Comparison of ENCODE assay signal across 31 mouse cellular contexts in the genomic region with DNA sequence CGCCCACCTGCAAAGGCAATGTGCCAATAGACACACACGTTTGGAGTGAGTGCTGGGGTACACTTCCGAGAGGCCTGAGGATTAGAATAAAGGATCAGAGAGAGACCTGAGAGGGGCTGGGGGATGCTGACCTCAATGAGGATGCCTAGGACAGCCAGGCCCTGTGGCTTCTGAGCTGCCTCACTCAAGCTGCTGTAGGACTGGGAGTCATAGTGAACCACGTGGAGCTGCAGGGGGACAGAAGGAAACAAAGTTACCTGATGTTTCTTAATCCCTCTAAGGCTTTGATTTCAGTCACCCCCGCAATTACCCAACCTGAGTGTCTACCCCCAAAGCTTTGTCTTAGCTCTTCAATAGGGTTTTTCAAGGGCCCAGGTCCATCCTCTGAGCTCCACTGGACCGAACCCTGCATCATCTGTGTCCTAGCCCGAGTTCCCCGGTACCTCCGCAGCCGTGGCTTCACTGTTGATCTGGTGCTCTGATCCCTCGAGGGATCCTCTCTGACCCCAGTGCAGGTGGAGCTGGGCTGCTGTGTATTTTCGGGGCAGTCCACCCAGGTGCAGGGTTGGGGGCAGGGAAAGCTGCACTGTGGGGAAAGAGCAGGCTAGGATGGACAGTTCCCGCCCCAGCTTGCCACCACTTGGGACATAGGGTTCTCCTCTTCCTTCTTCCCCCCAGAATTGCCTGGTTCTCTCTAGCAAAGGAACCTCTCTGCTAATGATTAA. TPM values are rescaled to one million over a fixed set of nuclear protein-coding genes. Genes with fewer than 3 reads are reported as not detected.
DNase-seq lines count a peak whose midpoint lies in the region; ATAC-seq and TF ChIP-seq lines count a peak whose summit lies in the region.
"Had no signal": no experiment of that assay in that cellular context is flagged by ENCODE, and none has a peak within 500 bp of the region (broad histone marks: within the 10 kb centered on the region; RNA-seq: fewer than 3 reads in every experiment).

No protein-coding gene starts in this region.

- H3K9me3 ChIP-seq in kidney, embryonic 15.5 days (replicated peaks) = no peaks in the 10 kb centered on the region
- no peaks in the 10 kb centered on the region for H3K9me3 ChIP-seq in midbrain, embryonic 10.5 days (replicated peaks)
- no peaks in the 10 kb centered on the region for H3K9me3 ChIP-seq in midbrain, embryonic 16.5 days (replicated peaks; ENCODE audit: control insufficient read depth, low read length, poor library complexity, severe bottlenecking)
- H3K9me3 ChIP-seq: embryonic facial prominence, embryonic 12.5 days; neural tube, embryonic 13.5 days had no signal

- no peak overlapping the region for H3K9ac ChIP-seq in kidney, embryonic 15.5 days
- no peak overlapping the region for H3K9ac ChIP-seq in midbrain, embryonic 16.5 days (ENCODE audit: low read depth, low read length)
- H3K9ac ChIP-seq: embryonic facial prominence, embryonic 12.5 days; liver, embryonic 14.5 days; neural tube, embryonic 13.5 days had no signal

- no peak for DNase-seq in gastrocnemius, adult 2 months
- no peak for DNase-seq in gastrocnemius, postnatal 36 days
- DNase-seq in kidney, postnatal 10 days = no peak
- DNase-seq in midbrain, embryonic 10.5 days (ENCODE audit: low spot score) = no peak
- DNase-seq: adrenal gland, postnatal 14 days; cerebellum, adult 11 months; cerebellum, adult 9-10 months; cerebellum, postnatal 36 days; gastrocnemius, postnatal 10 days; heart, postnatal 10 days; kidney, adult 18-20 months; kidney, postnatal 14 days; left cerebral cortex, postnatal 4 days; lung, adult 2 months; lung, postnatal 10 days; right cerebral cortex, postnatal 4 days; thymus, postnatal 4 days had no signal

- H3K79me2 ChIP-seq in myocyte (ENCODE audit: control insufficient read depth, insufficient read depth) = peaks cover 3% of the 10 kb centered on the region

- TF ChIP-seq CTCF in gastrocnemius, adult 2 months (IDR thresholded peaks at IDR 0.05) = no peak

- no peak overlapping the region for H3K4me3 ChIP-seq in gastrocnemius, adult 2 months
- no peak overlapping the region for H3K4me3 ChIP-seq in kidney, embryonic 15.5 days (replicated peaks)
- H3K4me3 ChIP-seq in midbrain, embryonic 10.5 days = no peak overlapping the region
- no peak overlapping the region for H3K4me3 ChIP-seq in midbrain, embryonic 16.5 days (ENCODE audit: low read depth, low read length)
- H3K4me3 ChIP-seq in myocyte = no peak overlapping the region
- H3K4me3 ChIP-seq: embryonic facial prominence, embryonic 12.5 days; layer of hippocampus, adult 2 months; neural tube, embryonic 13.5 days had no signal

- H3K4me1 ChIP-seq in kidney, embryonic 15.5 days = peaks cover 58% of the 10 kb centered on the region
- peaks cover 50% of the 10 kb centered on the region for H3K4me1 ChIP-seq in midbrain, embryonic 10.5 days
- H3K4me1 ChIP-seq in midbrain, embryonic 16.5 days (ENCODE audit: control insufficient read depth, insufficient read depth, low read length) = peaks cover 12% of the 10 kb centered on the region

- ATAC-seq in kidney, embryonic 15.5 days (replicated peaks; ENCODE audit: low FRiP score) = no peak
- ATAC-seq in midbrain, embryonic 16.5 days = no peak
- ATAC-seq: forebrain, embryonic 16.5 days; hindbrain, embryonic 16.5 days had no signal

- no peak for TF ChIP-seq POLR2A in myocyte (IDR thresholded peaks at IDR 0.05; ENCODE audit: insufficient read length, low read depth)

- peaks cover 18% of the 10 kb centered on the region for H3K36me3 ChIP-seq in kidney, embryonic 15.5 days
- H3K36me3 ChIP-seq in midbrain, embryonic 10.5 days = peaks cover 54% of the 10 kb centered on the region
- H3K36me3 ChIP-seq in midbrain, embryonic 16.5 days (ENCODE audit: control insufficient read depth, insufficient read depth, low read length) = no peaks in the 10 kb centered on the region; the same call in 1 of the 2 replicates
- no peaks in the 10 kb centered on the region for H3K36me3 ChIP-seq in myocyte (ENCODE audit: control insufficient read depth, insufficient read depth)

- H3K27me3 ChIP-seq in kidney, embryonic 15.5 days = peaks cover 8% of the 10 kb centered on the region; the same call in 1 of the 2 replicates
- no peaks in the 10 kb centered on the region for H3K27me3 ChIP-seq in midbrain, embryonic 10.5 days (ENCODE audit: low read depth, poor library complexity, severe bottlenecking)
- H3K27me3 ChIP-seq in midbrain, embryonic 16.5 days (ENCODE audit: control insufficient read depth, insufficient read depth, low read depth, low read length) = no peaks in the 10 kb centered on the region
- peaks cover 13% of the 10 kb centered on the region for H3K27me3 ChIP-seq in myocyte (ENCODE audit: control insufficient read depth, insufficient read depth, insufficient read length)
- H3K27me3 ChIP-seq: embryonic facial prominence, embryonic 12.5 days had no signal

- no peak overlapping the region for H3K4me2 ChIP-seq in kidney, embryonic 15.5 days
- no peak overlapping the region for H3K4me2 ChIP-seq in midbrain, embryonic 16.5 days (ENCODE audit: low read length)
- no peak overlapping the region for H3K4me2 ChIP-seq in myocyte (ENCODE audit: low read depth)
- H3K4me2 ChIP-seq: embryonic facial prominence, embryonic 12.5 days; heart, embryonic 11.5 days; neural tube, embryonic 13.5 days had no signal

- WGBS in kidney, embryonic 15.5 days = 74% methylated on average over 13 of the region's 13 CpGs
- 81% methylated on average over 13 of the region's 13 CpGs for WGBS in midbrain, embryonic 10.5 days
- 75% methylated on average over 13 of the region's 13 CpGs for WGBS in midbrain, embryonic 16.5 days

- H3K27ac ChIP-seq in gastrocnemius, adult 2 months = peak overlapping the region; percentile 12
- H3K27ac ChIP-seq in kidney, embryonic 15.5 days = 0 out of 2 replicates have a peak overlapping the region, but pooled peaks have one; percentile 6
- H3K27ac ChIP-seq in midbrain, embryonic 10.5 days (replicated peaks) = 0 out of 2 replicates have a peak overlapping the region, but pooled peaks have one; percentile 23
- H3K27ac ChIP-seq in midbrain, embryonic 16.5 days (ENCODE audit: low read length) = no peak overlapping the region
- H3K27ac ChIP-seq: embryonic facial prominence, embryonic 12.5 days; layer of hippocampus, adult 2 months; liver, embryonic 14.5 days; macrophage; neural tube, embryonic 13.5 days; stomach, postnatal 0 days had no signal

- no peak overlapping the region for H3ac ChIP-seq in myocyte (ENCODE audit: control insufficient read depth, insufficient read length)

- intact Hi-C loops in gastrocnemius, adult 2 months (cut with DNase I) = no loop called here
- intact Hi-C loops in gastrocnemius, postnatal 36 days (cut with DNase I) = no loop called here

TF ChIP-seq in myocyte, 11 proteins besides CTCF, POLR2A, EP300 and RAD21:
- TF ChIP-seq E2F4 (IDR thresholded peaks at IDR 0.05; ENCODE audit: insufficient read depth) = no peak
- no peak for TF ChIP-seq MAX (IDR thresholded peaks at IDR 0.05; ENCODE audit: low read depth)
- TF ChIP-seq POLR2AphosphoS2 (IDR thresholded peaks at IDR 0.05; ENCODE audit: insufficient read length, low read depth) = peak; percentile 22
- no peak for TF ChIP-seq SRF (IDR thresholded peaks at IDR 0.05; ENCODE audit: control insufficient read depth, insufficient read length, low read depth)
- no peak for TF ChIP-seq MYOG (IDR thresholded peaks at IDR 0.05; ENCODE audit: control insufficient read depth in 1 of 3, insufficient read depth in 1 of 3, insufficient read length in 2 of 3, low read depth in 2 of 3)
- TF ChIP-seq USF1 (IDR thresholded peaks at IDR 0.05; ENCODE audit: low read depth) = no peak

RNA-seq across cellular contexts. Expression of gene Car14, which starts 4.5 kb away (rescaled TPM):
- 100 to 1,000 TPM in 1 of 2 experiments, 10 to 100 TPM in 1; 81.2 to 115 TPM for total RNA-seq in gastrocnemius, adult 2 months (2021)
- total RNA-seq in gastrocnemius, postnatal 36 days (2021) = 10 to 100 TPM; 71.9 to 92.1 TPM
- polyA plus RNA-seq in kidney, embryonic 15.5 days (2015; fragmentation: Nextera tagmentation; extraction: Ambion mirVana) = 17.3 and 22.5 TPM in 2 replicates
- 67.7 and 93.9 TPM in 2 replicates for polyA plus RNA-seq in midbrain, embryonic 10.5 days (2016; fragmentation: Nextera tagmentation; extraction: Ambion mirVana)
- 7.6 and 9.2 TPM in 2 replicates for polyA plus RNA-seq in midbrain, embryonic 16.5 days (2015; fragmentation: Nextera tagmentation; extraction: Ambion mirVana)
- 0.11 TPM for polyA plus RNA-seq in myocyte (2012; fragmentation: generic; extraction: Trizol)
- total RNA-seq: granulocyte monocyte progenitor cell, adult 5-6 weeks; megakaryocyte-erythroid progenitor cell, adult 5-6 weeks had no signal
- polyA plus RNA-seq: macrophage had no signal

RNA-seq across cellular contexts. Expression of gene Aph1a, which starts 6.2 kb away (rescaled TPM):
- 10 to 100 TPM; 41.0 to 50.3 TPM for total RNA-seq in gastrocnemius, adult 2 months (2021)
- total RNA-seq in gastrocnemius, postnatal 36 days (2021) = 10 to 100 TPM; 41.7 to 48.0 TPM
- 37.4 and 40.8 TPM in 2 replicates for polyA plus RNA-seq in kidney, embryonic 15.5 days (2015; fragmentation: Nextera tagmentation; extraction: Ambion mirVana)
- polyA plus RNA-seq in midbrain, embryonic 10.5 days (2016; fragmentation: Nextera tagmentation; extraction: Ambion mirVana) = 31.1 and 37.4 TPM in 2 replicates
- 27.1 and 35.1 TPM in 2 replicates for polyA plus RNA-seq in midbrain, embryonic 16.5 days (2015; fragmentation: Nextera tagmentation; extraction: Ambion mirVana)
- 106 TPM for polyA plus RNA-seq in myocyte (2012; fragmentation: generic; extraction: Trizol)

RNA-seq across cellular contexts. Expression of gene BC028528, which starts 8.2 kb away (rescaled TPM):
- 1 to 10 TPM; 1.4 to 2.1 TPM for total RNA-seq in gastrocnemius, adult 2 months (2021)
- total RNA-seq in gastrocnemius, postnatal 36 days (2021) = 1 to 10 TPM; 1.8 to 4.0 TPM
- polyA plus RNA-seq in kidney, embryonic 15.5 days (2015; fragmentation: Nextera tagmentation; extraction: Ambion mirVana) = 38.0 and 42.3 TPM in 2 replicates
- polyA plus RNA-seq in midbrain, embryonic 10.5 days (2016; fragmentation: Nextera tagmentation; extraction: Ambion mirVana) = 8.1 and 9.6 TPM in 2 replicates
- 18.2 and 18.5 TPM in 2 replicates for polyA plus RNA-seq in midbrain, embryonic 16.5 days (2015; fragmentation: Nextera tagmentation; extraction: Ambion mirVana)
- 11.3 TPM for polyA plus RNA-seq in myocyte (2012; fragmentation: generic; extraction: Trizol)

RNA-seq across cellular contexts. Expression of gene Ciart, which starts 17.9 kb away (rescaled TPM):
- total RNA-seq in gastrocnemius, adult 2 months (2021) = 1 to 10 TPM; 2.7 to 9.3 TPM
- 1 to 10 TPM; 4.4 to 7.9 TPM for total RNA-seq in gastrocnemius, postnatal 36 days (2021)
- polyA plus RNA-seq in kidney, embryonic 15.5 days (2015; fragmentation: Nextera tagmentation; extraction: Ambion mirVana) = 5.9 and 6.6 TPM in 2 replicates
- polyA plus RNA-seq in midbrain, embryonic 10.5 days (2016; fragmentation: Nextera tagmentation; extraction: Ambion mirVana) = 7.9 and 12.3 TPM in 2 replicates
- polyA plus RNA-seq in midbrain, embryonic 16.5 days (2015; fragmentation: Nextera tagmentation; extraction: Ambion mirVana) = 4.8 and 5.2 TPM in 2 replicates
- 22.4 TPM for polyA plus RNA-seq in myocyte (2012; fragmentation: generic; extraction: Trizol)

RNA-seq across cellular contexts. Expression of gene Mrps21, which starts 28.6 kb away (rescaled TPM):
- 100 to 1,000 TPM; 303 to 336 TPM for total RNA-seq in gastrocnemius, adult 2 months (2021)
- total RNA-seq in gastrocnemius, postnatal 36 days (2021) = 100 to 1,000 TPM; 289 to 304 TPM
- 404 and 412 TPM in 2 replicates for polyA plus RNA-seq in kidney, embryonic 15.5 days (2015; fragmentation: Nextera tagmentation; extraction: Ambion mirVana)
- polyA plus RNA-seq in midbrain, embryonic 10.5 days (2016; fragmentation: Nextera tagmentation; extraction: Ambion mirVana) = 354 and 390 TPM in 2 replicates
- polyA plus RNA-seq in midbrain, embryonic 16.5 days (2015; fragmentation: Nextera tagmentation; extraction: Ambion mirVana) = 247 and 260 TPM in 2 replicates
- 400 TPM for polyA plus RNA-seq in myocyte (2012; fragmentation: generic; extraction: Trizol)
